Mouse (Mus musculus) intestine, embryonic 14.5 days (tissue): ENCODE results near the gene Prkar2a. TPM values are rescaled to one million over a fixed set of nuclear protein-coding genes. Genes with fewer than 3 reads are reported as not detected.

Experiments
- ATAC-seq: fragments of 200-750 bp; cut with Nextera tagmentation; replicated peaks from 2 replicates; pipeline ENCODE4 v1.8.0; 2017; ENCODE audit warnings: low read depth, moderate number of reproducible peaks, moderate TSS enrichment, moderate library complexity; ENCODE audit not compliant: low FRiP score, low TSS enrichment
- DNase-seq: peaks from one replicate; pipeline ENCODE4 v3.0.0-alpha.2; 2018; ENCODE audit warnings: low spot score
- H3K27ac ChIP-seq: fragments of 300-500 bp; sonication (generic); 2 replicates; pipeline ENCODE4 v1.5.1; 2014; ENCODE audit warnings: low read depth, mild to moderate bottlenecking, control low read depth
- H3K27me3 ChIP-seq: fragments of 300-500 bp; sonication (generic); replicated peaks from 2 replicates; pipeline ENCODE4 v1.6.1; 2014; ENCODE audit warnings: low read length, control low read depth; ENCODE audit not compliant: control insufficient read depth, insufficient read depth
- H3K36me3 ChIP-seq: fragments of 300-500 bp; sonication (generic); 2 replicates; pipeline ENCODE4 v1.6.1; 2014; ENCODE audit warnings: low read length, control low read depth; ENCODE audit not compliant: control insufficient read depth, insufficient read depth
- H3K4me1 ChIP-seq: fragments of 300-500 bp; sonication (generic); replicated peaks from 2 replicates; pipeline ENCODE4 v1.6.1; 2014; ENCODE audit warnings: low read length, control low read depth, mixed read lengths; ENCODE audit not compliant: control insufficient read depth, insufficient read depth
- H3K4me2 ChIP-seq: fragments of 300-500 bp; sonication (generic); 2 replicates; pipeline ENCODE4 v1.6.1; 2014; ENCODE audit warnings: low read length
- H3K4me3 ChIP-seq: fragments of 300-500 bp; sonication (generic); 2 replicates; pipeline ENCODE4 v1.5.1; 2014; ENCODE audit warnings: low read depth, low read length, control low read depth, mixed read lengths
- H3K9ac ChIP-seq: fragments of 300-500 bp; sonication (generic); 2 replicates; pipeline ENCODE4 v1.6.1; 2014; ENCODE audit warnings: mild to moderate bottlenecking, low read length
- H3K9me3 ChIP-seq: fragments of 300-500 bp; sonication (generic); 2 replicates; pipeline ENCODE4 v1.6.1; 2016; ENCODE audit warnings: low read length, control low read depth; ENCODE audit not compliant: control insufficient read depth
- WGBS: fragments of 180-500 bp; shearing (Covaris S2); extraction: QIAGEN DNeasy Blood & Tissue Kit; methylation state at CpG from one replicate; pipeline ENCODE4 v1.1.7; 2014; 5-methylcytosine and 5-hydroxymethylcytosine counted together
- polyA plus RNA-seq: library from polyadenylated mRNA; unstranded; fragments of >200 nt; fragmentation: Nextera tagmentation; extraction: Ambion mirVana; gene quantifications from 2 replicates; pipeline ENCODE4 v1.2.1, GENCODE M21; 2014

The Prkar2a gene
- polyA plus RNA-seq, 1 experiment from 2014 or later = 54.4 TPM

GRCm38 (mm10) chr9:108661677-108662612 lies 27.2 kb upstream of the Prkar2a start, which contains the start of gene Slc25a20:
Slc25a20 (plus strand) TSS chr9:108662088.
- Histone ChIP-seq H3K36me3 (no peaks in the 10 kb centered on the region), H3K27ac (no peak within 1 kb of the TSS), H3K4me3 (peak within 1 kb of the TSS; percentile 80), H3K27me3 (no peaks in the 10 kb centered on the region), H3K9ac (peak within 1 kb of the TSS; percentile 63), H3K4me2 (peak within 1 kb of the TSS; percentile 65), H3K4me1 (no peaks in the 10 kb centered on the region; the same call in 1 of the 2 replicates), H3K9me3 (no peaks in the 10 kb centered on the region)
- ATAC-seq = peak; percentile 94
- WGBS = 4% methylated on average over 32 of the region's 37 CpGs
- peak; percentile 88 for DNase-seq

GRCm38 (mm10) chr9:108662660-108663059 lies 26.5 kb upstream of the Prkar2a start:
- ATAC-seq (no peak), DNase-seq (no peak)
- H3K9me3 ChIP-seq = no peaks in the 10 kb centered on the region
- 35% methylated on average over 6 of the region's 6 CpGs for WGBS
- no peaks in the 10 kb centered on the region; the same call in 1 of the 2 replicates for H3K4me1 ChIP-seq
- no peaks in the 10 kb centered on the region for H3K27me3 ChIP-seq
- H3K27ac ChIP-seq = no peak overlapping the region
- peak overlapping the region; percentile 65 for H3K4me2 ChIP-seq
- no peaks in the 10 kb centered on the region for H3K36me3 ChIP-seq
- peak overlapping the region; percentile 63 for H3K9ac ChIP-seq
- peak overlapping the region; percentile 80 for H3K4me3 ChIP-seq

GRCm38 (mm10) chr9:108669875-108670274 lies 19.2 kb upstream of the Prkar2a start:
- Histone ChIP-seq H3K4me3 (no peak overlapping the region), H3K9ac (no peak overlapping the region), H3K9me3 (no peaks in the 10 kb centered on the region), H3K4me1 (no peaks in the 10 kb centered on the region), H3K4me2 (no peak overlapping the region), H3K36me3 (peaks cover 20% of the 10 kb centered on the region), H3K27me3 (no peaks in the 10 kb centered on the region), H3K27ac (no peak overlapping the region)
- 70% methylated on average over 8 of the region's 8 CpGs for WGBS
- ATAC-seq (no peak), DNase-seq (no peak)

GRCm38 (mm10) chr9:108673151-108673550 lies 16.0 kb upstream of the Prkar2a start:
- WGBS = 45% methylated on average over 2 of the region's 2 CpGs
- Histone ChIP-seq H3K27ac (no peak overlapping the region), H3K9me3 (no peaks in the 10 kb centered on the region), H3K4me1 (no peaks in the 10 kb centered on the region), H3K36me3 (peaks cover 30% of the 10 kb centered on the region), H3K9ac (no peak overlapping the region), H3K4me3 (no peak overlapping the region), H3K4me2 (no peak overlapping the region), H3K27me3 (no peaks in the 10 kb centered on the region)
- DNase-seq (peak; percentile 58), ATAC-seq (no peak)

- 90% methylated on average over 15 of the region's 15 CpGs for WGBS
- ATAC-seq = no peak
- H3K9ac ChIP-seq = no peak overlapping the region
- H3K27ac ChIP-seq = no peak overlapping the region
- no peaks in the 10 kb centered on the region for H3K4me1 ChIP-seq
- peaks cover 44% of the 10 kb centered on the region for H3K36me3 ChIP-seq
- H3K9me3 ChIP-seq = no peaks in the 10 kb centered on the region
- H3K4me3 ChIP-seq = no peak overlapping the region
- no peak overlapping the region for H3K4me2 ChIP-seq
- H3K27me3 ChIP-seq = no peaks in the 10 kb centered on the region
- DNase-seq = no peak
Measured at GRCm38 (mm10) chr9:108680026-108680425, 9.1 kb upstream of the Prkar2a start.

GRCm38 (mm10) chr9:108686475-108686887 lies 2.6 kb upstream of the Prkar2a start:
- no peak overlapping the region for H3K27ac ChIP-seq
- DNase-seq (no peak), ATAC-seq (no peak)
- H3K4me1 ChIP-seq = peaks cover 2% of the 10 kb centered on the region
- H3K36me3 ChIP-seq = 0 out of 2 replicates have a peak, but pooled peaks cover 15% of the 10 kb centered on the region
- no peaks in the 10 kb centered on the region for H3K9me3 ChIP-seq
- no peak overlapping the region for H3K4me3 ChIP-seq
- H3K4me2 ChIP-seq = no peak overlapping the region
- 44% methylated on average over 4 of the region's 4 CpGs for WGBS
- H3K27me3 ChIP-seq = no peaks in the 10 kb centered on the region
- no peak overlapping the region for H3K9ac ChIP-seq

- H3K27me3 ChIP-seq = no peaks in the 10 kb centered on the region
- no peak overlapping the region for H3K27ac ChIP-seq
- no peak overlapping the region for H3K9ac ChIP-seq
- peaks cover 5% of the 10 kb centered on the region for H3K4me1 ChIP-seq
- no peaks in the 10 kb centered on the region for H3K9me3 ChIP-seq
- H3K36me3 ChIP-seq = 0 out of 2 replicates have a peak, but pooled peaks cover 11% of the 10 kb centered on the region
- ATAC-seq (no peak), DNase-seq (no peak)
- H3K4me2 ChIP-seq = no peak overlapping the region
- WGBS = 80% methylated on average over 6 of the region's 6 CpGs
- no peak overlapping the region for H3K4me3 ChIP-seq
Measured at GRCm38 (mm10) chr9:108687181-108687580, 1.9 kb upstream of the Prkar2a start.

- no peak overlapping the region for H3K4me2 ChIP-seq
- no peak for DNase-seq
- no peaks in the 10 kb centered on the region for H3K9me3 ChIP-seq
- WGBS = 82% methylated on average over 2 of the region's 2 CpGs
- no peak overlapping the region for H3K9ac ChIP-seq
- no peaks in the 10 kb centered on the region for H3K27me3 ChIP-seq
- H3K4me1 ChIP-seq = peaks cover 5% of the 10 kb centered on the region
- 0 out of 2 replicates have a peak, but pooled peaks cover 6% of the 10 kb centered on the region for H3K36me3 ChIP-seq
- no peak overlapping the region for H3K4me3 ChIP-seq
- ATAC-seq = no peak
- H3K27ac ChIP-seq = no peak overlapping the region
Measured at GRCm38 (mm10) chr9:108687686-108688085, 1.4 kb upstream of the Prkar2a start.
